Mouse (Mus musculus) heart, embryonic 13.5 days (tissue): ENCODE data around the gene Dnaaf1. TPM values are rescaled to one million over a fixed set of nuclear protein-coding genes. Genes with fewer than 3 reads are reported as not detected.

Experiments
- ATAC-seq: fragments of 200-750 bp; cut with Nextera tagmentation; 2 replicates; pipeline ENCODE4 v1.8.0; 2017; ENCODE audit warnings: moderate TSS enrichment; ENCODE audit not compliant: insufficient number of reproducible peaks, low FRiP score, low TSS enrichment; ENCODE audit errors: extremely low read depth
- H3K27ac ChIP-seq: fragments of 300-500 bp; sonication (generic); replicated peaks from 2 replicates; pipeline ENCODE4 v1.5.1; 2015; ENCODE audit warnings: moderate library complexity, mild to moderate bottlenecking, inconsistent platforms
- H3K27me3 ChIP-seq: fragments of 300-500 bp; sonication (generic); replicated peaks from 2 replicates; pipeline ENCODE4 v1.6.1; 2015; ENCODE audit warnings: mild to moderate bottlenecking, inconsistent platforms
- H3K36me3 ChIP-seq: fragments of 300-500 bp; sonication (generic); 2 replicates; pipeline ENCODE4 v1.6.1; 2015; ENCODE audit warnings: mild to moderate bottlenecking, inconsistent platforms
- H3K4me1 ChIP-seq: fragments of 300-500 bp; sonication (generic); 2 replicates; pipeline ENCODE4 v1.6.1; 2015; ENCODE audit warnings: inconsistent platforms
- H3K4me2 ChIP-seq: fragments of 300-500 bp; sonication (generic); 2 replicates; pipeline ENCODE4 v1.6.1; 2015; ENCODE audit warnings: inconsistent platforms, mild to moderate bottlenecking, moderate library complexity
- H3K4me3 ChIP-seq: fragments of 300-500 bp; sonication (generic); 2 replicates; pipeline ENCODE4 v1.5.1; 2015; ENCODE audit warnings: moderate library complexity, mild to moderate bottlenecking, inconsistent platforms
- H3K9ac ChIP-seq: fragments of 300-500 bp; sonication (generic); 2 replicates; pipeline ENCODE4 v1.6.1; 2015; ENCODE audit warnings: inconsistent platforms, mild to moderate bottlenecking, moderate library complexity
- H3K9me3 ChIP-seq: fragments of 300-500 bp; sonication (generic); 2 replicates; pipeline ENCODE4 v1.6.1; 2016; ENCODE audit warnings: inconsistent platforms
- WGBS: fragments of 180-500 bp; shearing (Covaris S2); methylation state at CpG from one replicate; pipeline ENCODE4 v1.1.7; 2015; ENCODE audit warnings: mixed read lengths; 5-methylcytosine and 5-hydroxymethylcytosine counted together
- polyA plus RNA-seq: library from polyadenylated mRNA; unstranded; fragments of >200 nt; fragmentation: Nextera tagmentation; extraction: Ambion mirVana; gene quantifications from 2 replicates; pipeline ENCODE4 v1.2.1, GENCODE M21; 2015

The Dnaaf1 gene
- polyA plus RNA-seq, 1 experiment from 2014 or later, result 0.24 TPM

DNA sequence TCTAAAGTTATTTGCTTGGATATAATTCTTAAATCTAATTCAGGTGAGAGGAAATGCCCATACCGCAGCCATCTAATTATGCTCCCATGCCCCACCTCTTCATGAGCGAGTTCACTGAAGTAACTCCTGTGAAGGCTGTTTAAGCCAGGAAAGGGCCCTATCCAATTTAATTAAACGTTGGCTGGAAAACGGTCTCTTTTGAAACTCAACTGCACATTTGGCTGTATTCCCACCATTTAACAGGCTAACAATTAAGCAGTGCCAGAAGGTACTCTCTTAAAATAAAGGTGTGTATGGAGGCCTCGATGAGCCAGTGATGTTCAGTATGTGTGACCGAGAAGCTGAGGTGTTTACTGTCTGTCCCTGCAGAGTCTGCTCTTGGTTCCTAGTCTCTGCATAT, 19.2 kb upstream of the Dnaaf1 start:
- Histone ChIP-seq H3K4me3 (no peak overlapping the region), H3K4me1 (peaks cover 41% of the 10 kb centered on the region), H3K27ac (no peak overlapping the region), H3K9me3 (no peaks in the 10 kb centered on the region), H3K27me3 (no peaks in the 10 kb centered on the region), H3K9ac (no peak overlapping the region), H3K36me3 (no peaks in the 10 kb centered on the region), H3K4me2 (no peak overlapping the region)
- ATAC-seq, result no peak
- 86% methylated on average over 6 of the region's 6 CpGs for WGBS

- peak overlapping the region; percentile 88 for H3K4me3 ChIP-seq
- H3K27me3 ChIP-seq, result no peaks in the 10 kb centered on the region
- H3K27ac ChIP-seq, result no peak overlapping the region
- peak overlapping the region; percentile 97 for H3K9ac ChIP-seq
- H3K9me3 ChIP-seq, result no peaks in the 10 kb centered on the region
- H3K36me3 ChIP-seq, result peaks cover 6% of the 10 kb centered on the region
- H3K4me1 ChIP-seq, result peaks cover 41% of the 10 kb centered on the region
- 66% methylated on average over 9 of the region's 9 CpGs for WGBS
- H3K4me2 ChIP-seq, result peak overlapping the region; percentile 83
- ATAC-seq, result no peak
These were observed 17.9 kb upstream of the Dnaaf1 start for GRCm38 (mm10) chr8:119557132-119557531.

- Histone ChIP-seq H3K27me3 (no peaks in the 10 kb centered on the region), H3K9me3 (no peaks in the 10 kb centered on the region), H3K4me1 (peaks cover 35% of the 10 kb centered on the region), H3K4me2 (peak overlapping the region; percentile 83), H3K4me3 (peak overlapping the region; percentile 88), H3K27ac (peak overlapping the region; percentile 90), H3K9ac (peak overlapping the region; percentile 97), H3K36me3 (peaks cover 15% of the 10 kb centered on the region)
- under 1% methylated on average over 53 of the region's 55 CpGs for WGBS
- ATAC-seq, result peak; percentile 88
These were observed 17.0 kb upstream of the Dnaaf1 start for GRCm38 (mm10) chr8:119557821-119558602.

DNA sequence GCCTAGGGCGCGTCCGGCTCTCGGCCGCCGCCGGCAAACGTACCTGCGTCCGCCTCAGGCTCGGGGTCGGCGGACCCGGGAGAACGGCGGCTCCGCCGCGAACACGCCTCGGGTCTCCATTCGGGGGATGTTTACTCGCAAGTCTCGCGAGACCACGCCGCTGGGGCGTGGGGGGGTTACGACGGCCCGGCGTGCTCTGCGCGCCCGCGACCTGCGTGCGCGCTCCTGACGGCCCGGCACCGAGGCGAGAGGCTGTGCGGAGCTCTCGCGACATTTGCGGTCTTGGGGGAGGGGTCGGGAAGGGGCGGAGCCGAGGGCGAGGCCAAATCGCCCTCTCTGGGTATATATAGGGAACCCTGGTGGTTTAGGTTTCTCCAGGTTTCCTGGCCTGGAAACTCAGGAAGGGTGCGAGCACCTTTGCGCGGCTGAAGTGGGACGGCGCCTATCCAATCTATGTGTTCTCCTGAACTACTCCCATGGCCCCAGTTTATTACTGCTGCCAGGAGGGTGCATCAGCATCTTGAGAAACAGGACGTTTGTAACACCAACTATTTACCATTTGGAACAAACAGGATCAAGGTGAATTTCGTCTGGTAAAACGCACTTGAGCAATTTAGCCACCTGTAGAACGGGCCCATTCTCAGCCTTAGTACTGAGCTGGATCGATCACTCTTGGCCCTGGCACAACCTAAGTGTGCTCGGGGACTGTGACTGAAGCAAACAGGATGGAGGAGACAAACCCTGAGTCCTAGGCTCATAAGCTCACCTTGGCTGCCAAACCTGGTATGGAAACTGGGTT, 16.2 kb upstream of the Dnaaf1 start, which contains the start of gene Mbtps1:
Mbtps1 (minus strand) TSS at position 133 of the 799 bp plus-strand sequence.
- peak within 1 kb of the TSS; percentile 90 for H3K27ac ChIP-seq
- H3K4me3 ChIP-seq, result peak within 1 kb of the TSS; percentile 88
- peaks cover 23% of the 10 kb centered on the region for H3K36me3 ChIP-seq
- no peaks in the 10 kb centered on the region for H3K9me3 ChIP-seq
- peak within 1 kb of the TSS; percentile 83 for H3K4me2 ChIP-seq
- 6% methylated on average over 61 of the region's 63 CpGs for WGBS
- H3K9ac ChIP-seq, result peak within 1 kb of the TSS; percentile 97
- H3K4me1 ChIP-seq, result peaks cover 29% of the 10 kb centered on the region
- H3K27me3 ChIP-seq, result no peaks in the 10 kb centered on the region
- peak; percentile 96 for ATAC-seq

DNA sequence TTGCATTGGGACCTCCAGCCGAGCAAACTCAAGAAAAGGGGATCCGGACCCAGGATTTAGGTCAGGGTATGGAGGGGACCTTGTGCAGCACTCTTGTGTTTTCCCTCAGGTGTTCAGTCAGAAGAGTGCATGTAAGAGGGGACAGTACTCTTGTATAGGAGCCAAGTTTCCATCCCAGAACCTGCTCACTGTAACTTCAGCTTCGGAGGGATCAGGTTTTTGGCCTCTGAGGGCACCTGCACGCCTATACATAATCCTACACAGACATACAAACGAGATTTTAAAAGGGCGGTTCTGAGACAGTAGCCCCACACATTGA, 15.7 kb upstream of the Dnaaf1 start:
- no peak overlapping the region; the same call in 1 of the 2 replicates for H3K27ac ChIP-seq
- H3K4me1 ChIP-seq, result peaks cover 25% of the 10 kb centered on the region
- peak overlapping the region; percentile 82 for H3K9ac ChIP-seq
- H3K4me3 ChIP-seq, result peak overlapping the region; percentile 88
- no peaks in the 10 kb centered on the region for H3K9me3 ChIP-seq
- ATAC-seq, result no peak
- peaks cover 29% of the 10 kb centered on the region for H3K36me3 ChIP-seq
- H3K27me3 ChIP-seq, result no peaks in the 10 kb centered on the region
- 85% methylated on average over 6 of the region's 6 CpGs for WGBS
- H3K4me2 ChIP-seq, result peak overlapping the region; percentile 83

GRCm38 (mm10) chr8:119563849-119564251, 11.2 kb upstream of the Dnaaf1 start:
- H3K36me3 ChIP-seq, result peaks cover 60% of the 10 kb centered on the region
- no peak for ATAC-seq
- no peak overlapping the region for H3K9ac ChIP-seq
- no peak overlapping the region for H3K27ac ChIP-seq
- H3K9me3 ChIP-seq, result no peaks in the 10 kb centered on the region
- H3K4me2 ChIP-seq, result no peak overlapping the region
- H3K27me3 ChIP-seq, result no peaks in the 10 kb centered on the region
- 87% methylated on average over 14 of the region's 14 CpGs for WGBS
- H3K4me3 ChIP-seq, result no peak overlapping the region
- peaks cover 6% of the 10 kb centered on the region; the same call in 1 of the 2 replicates for H3K4me1 ChIP-seq

- no peak overlapping the region for H3K4me2 ChIP-seq
- peaks cover 60% of the 10 kb centered on the region for H3K36me3 ChIP-seq
- H3K4me1 ChIP-seq, result peaks cover 5% of the 10 kb centered on the region; the same call in 1 of the 2 replicates
- H3K9me3 ChIP-seq, result no peaks in the 10 kb centered on the region
- H3K4me3 ChIP-seq, result no peak overlapping the region
- ATAC-seq, result no peak
- no peak overlapping the region for H3K9ac ChIP-seq
- H3K27me3 ChIP-seq, result no peaks in the 10 kb centered on the region
- WGBS, result 59% methylated on average over 11 of the region's 11 CpGs
- H3K27ac ChIP-seq, result no peak overlapping the region
These were observed 8.7 kb upstream of the Dnaaf1 start for GRCm38 (mm10) chr8:119566367-119566766.

GRCm38 (mm10) chr8:119568251-119568650, 6.8 kb upstream of the Dnaaf1 start:
- Histone ChIP-seq H3K36me3 (peaks cover 42% of the 10 kb centered on the region), H3K9ac (no peak overlapping the region), H3K4me1 (peaks cover 8% of the 10 kb centered on the region), H3K9me3 (no peaks in the 10 kb centered on the region), H3K4me2 (no peak overlapping the region), H3K27ac (no peak overlapping the region), H3K4me3 (no peak overlapping the region), H3K27me3 (peaks cover 1% of the 10 kb centered on the region; the same call in 1 of the 2 replicates)
- WGBS, result 79% methylated on average over 9 of the region's 9 CpGs
- ATAC-seq, result no peak

DNA sequence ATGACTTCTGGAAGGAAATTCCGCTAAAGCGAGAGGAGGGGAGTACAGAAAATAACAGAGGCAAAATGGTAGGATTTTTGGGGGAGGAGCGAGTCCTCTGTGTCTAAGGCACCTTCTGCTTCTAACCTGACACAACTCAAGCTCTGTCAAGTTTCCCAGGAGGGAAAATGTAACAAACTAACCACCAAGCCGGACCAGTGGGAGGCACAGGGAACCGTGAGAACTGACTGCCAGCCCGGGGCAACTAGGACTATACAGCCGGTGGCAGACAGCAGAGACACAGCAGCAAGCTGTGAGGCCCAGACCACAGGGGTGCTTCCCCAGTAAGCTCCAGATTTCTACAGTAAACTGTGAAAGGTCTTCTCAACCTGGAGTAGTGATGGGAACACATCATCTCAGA, 6.1 kb upstream of the Dnaaf1 start:
- no peak overlapping the region for H3K27ac ChIP-seq
- H3K4me3 ChIP-seq, result no peak overlapping the region
- no peak overlapping the region for H3K4me2 ChIP-seq
- H3K9me3 ChIP-seq, result no peaks in the 10 kb centered on the region
- 58% methylated on average over 7 of the region's 7 CpGs for WGBS
- H3K4me1 ChIP-seq, result peaks cover 15% of the 10 kb centered on the region
- no peak for ATAC-seq
- no peak overlapping the region for H3K9ac ChIP-seq
- peaks cover 7% of the 10 kb centered on the region; the same call in 1 of the 2 replicates for H3K27me3 ChIP-seq
- peaks cover 35% of the 10 kb centered on the region for H3K36me3 ChIP-seq

- H3K27ac ChIP-seq, result no peak overlapping the region
These were observed 5.2 kb upstream of the Dnaaf1 start for GRCm38 (mm10) chr8:119569881-119570280.

DNA sequence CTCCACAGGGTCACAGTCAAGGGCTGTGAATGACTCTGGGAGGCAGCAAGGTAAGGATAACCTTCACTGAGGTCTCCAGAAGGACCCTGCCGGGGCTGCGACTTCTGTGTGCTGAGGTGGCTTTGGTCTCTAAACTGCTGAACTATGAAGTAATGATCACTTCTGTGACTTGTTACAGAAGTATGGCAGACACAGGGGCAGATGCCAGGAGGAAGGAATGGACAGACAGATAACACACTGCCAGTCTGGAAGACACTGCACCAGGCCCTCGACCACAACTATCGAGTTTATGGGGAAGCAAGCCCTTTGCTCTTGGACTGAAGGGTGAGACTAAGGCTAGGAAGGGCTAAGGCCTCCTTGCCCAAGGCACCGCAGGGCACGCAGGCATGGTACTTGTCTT, 3.9 kb upstream of the Dnaaf1 start:
- H3K4me3 ChIP-seq, result no peak overlapping the region
- H3K9ac ChIP-seq, result no peak overlapping the region
- H3K27me3 ChIP-seq, result peaks cover 16% of the 10 kb centered on the region
- peaks cover 20% of the 10 kb centered on the region for H3K4me1 ChIP-seq
- peaks cover 13% of the 10 kb centered on the region for H3K36me3 ChIP-seq
- no peak overlapping the region for H3K4me2 ChIP-seq
- H3K9me3 ChIP-seq, result no peaks in the 10 kb centered on the region
- no peak for ATAC-seq
- no peak overlapping the region for H3K27ac ChIP-seq
- WGBS, result 75% methylated on average over 6 of the region's 6 CpGs

More at GRCm38 (mm10) chr8:119569881-119570280, 5.2 kb upstream of the Dnaaf1 start:
- H3K36me3 ChIP-seq, result peaks cover 26% of the 10 kb centered on the region
- no peak for ATAC-seq
- H3K27me3 ChIP-seq, result peaks cover 7% of the 10 kb centered on the region; the same call in 1 of the 2 replicates
- H3K9ac ChIP-seq, result no peak overlapping the region
- H3K4me3 ChIP-seq, result no peak overlapping the region
- peaks cover 20% of the 10 kb centered on the region for H3K4me1 ChIP-seq
- H3K4me2 ChIP-seq, result no peak overlapping the region
- WGBS, result 49% methylated on average over 4 of the region's 4 CpGs
- H3K9me3 ChIP-seq, result no peaks in the 10 kb centered on the region
